Mouse (Mus musculus) embryonic facial prominence, embryonic 14.5 days (tissue): Measurements from ENCODE around the gene Pard3. TPM values are rescaled to one million over a fixed set of nuclear protein-coding genes. Genes with fewer than 3 reads are reported as not detected.

Experiments
- ATAC-seq: fragments of 200-750 bp; cut with Nextera tagmentation; 2 replicates; pipeline ENCODE4 v1.8.0; 2017; ENCODE audit warnings: low read depth, moderate number of reproducible peaks, moderate TSS enrichment
- DNase-seq: peaks from one replicate; pipeline ENCODE4 v3.0.0-alpha.2; 2015; ENCODE audit warnings: low spot score
- H3K27ac ChIP-seq: fragments of 300-500 bp; sonication (generic); replicated peaks from 2 replicates; pipeline ENCODE4 v1.5.1; 2014; ENCODE audit warnings: low read depth, mild to moderate bottlenecking, low read length, moderate library complexity
- H3K27me3 ChIP-seq: fragments of 300-500 bp; sonication (generic); replicated peaks from 2 replicates; pipeline ENCODE4 v1.6.1; 2014; ENCODE audit warnings: low read length; ENCODE audit not compliant: control insufficient read depth, insufficient read depth
- H3K36me3 ChIP-seq: fragments of 300-500 bp; sonication (generic); 2 replicates; pipeline ENCODE4 v1.6.1; 2014; ENCODE audit warnings: low read length, mixed read lengths; ENCODE audit not compliant: control insufficient read depth, insufficient read depth
- H3K4me1 ChIP-seq: fragments of 300-500 bp; sonication (generic); 2 replicates; pipeline ENCODE4 v1.6.1; 2014; ENCODE audit warnings: antibody characterized with exemption, low read length; ENCODE audit not compliant: control insufficient read depth, insufficient read depth
- H3K4me2 ChIP-seq: fragments of 300-500 bp; sonication (generic); 2 replicates; pipeline ENCODE4 v1.6.1; 2014; ENCODE audit warnings: low read depth, mild to moderate bottlenecking, low read length, moderate library complexity, mixed read lengths
- H3K4me3 ChIP-seq: fragments of 300-500 bp; sonication (generic); 2 replicates; pipeline ENCODE4 v1.5.1; 2014; ENCODE audit warnings: low read depth, mild to moderate bottlenecking, low read length
- H3K9ac ChIP-seq: fragments of 300-500 bp; sonication (generic); 2 replicates; pipeline ENCODE4 v1.6.1; 2014; ENCODE audit warnings: low read depth, mild to moderate bottlenecking, low read length, moderate library complexity, mixed read lengths
- H3K9me3 ChIP-seq: fragments of 300-500 bp; sonication (generic); 2 replicates; pipeline ENCODE4 v1.6.1; 2016; ENCODE audit warnings: low read length; ENCODE audit not compliant: control insufficient read depth
- WGBS: fragments of 180-500 bp; shearing (Covaris S2); extraction: QIAGEN DNeasy Blood & Tissue Kit; methylation state at CpG from one replicate; pipeline ENCODE4 v1.1.7; 2014; 5-methylcytosine and 5-hydroxymethylcytosine counted together
- polyA plus RNA-seq: library from polyadenylated mRNA; unstranded; fragments of >200 nt; fragmentation: Nextera tagmentation; extraction: Ambion mirVana; gene quantifications from 2 replicates; pipeline ENCODE4 v1.2.1, GENCODE M21; 2014

Pard3 gene
- polyA plus RNA-seq, 1 experiment from 2014 or later: 35.4 TPM

- H3K36me3 ChIP-seq: no peaks in the 10 kb centered on the region
- no peak overlapping the region for H3K4me2 ChIP-seq
- H3K27ac ChIP-seq: no peak overlapping the region
- DNase-seq (peak; percentile 40), ATAC-seq (no peak)
- H3K4me3 ChIP-seq: no peak overlapping the region
- no peaks in the 10 kb centered on the region for H3K27me3 ChIP-seq
- H3K9ac ChIP-seq: no peak overlapping the region
- H3K4me1 ChIP-seq: peaks cover 3% of the 10 kb centered on the region
- 24% methylated on average over 1 of the region's 1 CpGs for WGBS
- H3K9me3 ChIP-seq: no peaks in the 10 kb centered on the region
These were observed 163.3 kb downstream of the Pard3 start for GRCm38 (mm10) chr8:127226996-127227395.

DNA sequence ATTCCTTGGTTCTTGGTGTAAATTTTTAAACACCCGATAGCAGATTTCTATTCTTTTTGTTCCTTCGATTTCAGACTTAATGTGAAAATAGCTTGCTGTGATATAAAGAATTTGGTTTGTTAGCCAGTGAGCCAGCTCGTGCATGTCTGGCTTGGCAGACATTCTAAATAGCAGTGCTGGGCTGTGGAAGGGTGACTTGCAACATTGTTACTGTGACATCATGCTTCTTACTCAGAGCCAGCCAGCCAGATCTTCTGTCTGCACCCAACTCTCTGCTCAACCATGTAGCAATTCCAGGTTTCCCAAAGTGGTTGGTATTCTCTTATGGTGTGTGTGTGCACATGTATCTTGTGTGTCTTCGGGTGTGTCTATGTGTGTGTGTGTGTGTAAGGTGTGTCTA is 163.7 kb downstream of the Pard3 start:
- WGBS: 60% methylated on average over 4 of the region's 4 CpGs
- Histone ChIP-seq H3K4me1 (peaks cover 3% of the 10 kb centered on the region), H3K27ac (no peak overlapping the region), H3K4me3 (no peak overlapping the region), H3K27me3 (no peaks in the 10 kb centered on the region), H3K9me3 (no peaks in the 10 kb centered on the region), H3K9ac (no peak overlapping the region), H3K4me2 (no peak overlapping the region), H3K36me3 (no peaks in the 10 kb centered on the region)
- ATAC-seq: no peak
- DNase-seq: peak; percentile 59

GRCm38 (mm10) chr8:127229325-127230232 is 165.9 kb downstream of the Pard3 start:
- Histone ChIP-seq H3K9me3 (no peaks in the 10 kb centered on the region), H3K4me2 (no peak overlapping the region), H3K4me1 (peaks cover 3% of the 10 kb centered on the region), H3K27ac (no peak overlapping the region), H3K4me3 (no peak overlapping the region), H3K9ac (no peak overlapping the region), H3K27me3 (no peaks in the 10 kb centered on the region), H3K36me3 (no peaks in the 10 kb centered on the region)
- WGBS: 55% methylated on average over 15 of the region's 15 CpGs
- DNase-seq (no peak), ATAC-seq (no peak)

DNA sequence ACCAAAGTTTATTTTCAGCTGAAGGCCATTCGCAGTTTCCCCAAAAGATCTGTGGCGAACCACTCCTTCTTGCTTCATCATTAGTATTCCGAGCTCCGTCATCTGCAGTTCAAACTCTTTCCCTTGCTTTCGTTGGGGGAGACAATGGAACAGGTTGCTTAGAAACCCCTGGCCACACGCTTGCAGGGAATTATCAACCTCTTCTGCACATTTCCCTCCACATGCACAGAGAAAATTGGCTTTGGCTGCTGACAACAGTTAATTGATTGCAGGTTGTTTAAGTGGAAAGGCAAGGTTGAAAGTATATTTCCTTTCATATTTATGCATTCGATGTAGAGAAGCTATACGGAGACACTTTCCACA is 166.5 kb downstream of the Pard3 start:
- H3K4me1 ChIP-seq: peaks cover 3% of the 10 kb centered on the region
- H3K9me3 ChIP-seq: no peaks in the 10 kb centered on the region
- H3K4me3 ChIP-seq: no peak overlapping the region
- H3K27me3 ChIP-seq: no peaks in the 10 kb centered on the region
- no peak overlapping the region for H3K9ac ChIP-seq
- ATAC-seq (no peak), DNase-seq (no peak)
- no peaks in the 10 kb centered on the region for H3K36me3 ChIP-seq
- no peak overlapping the region for H3K4me2 ChIP-seq
- WGBS: 54% methylated on average over 8 of the region's 8 CpGs
- no peak overlapping the region for H3K27ac ChIP-seq

- H3K27me3 ChIP-seq: no peaks in the 10 kb centered on the region
- no peak for ATAC-seq
- 87% methylated on average over 4 of the region's 4 CpGs for WGBS
These were observed 179.7 kb downstream of the Pard3 start for GRCm38 (mm10) chr8:127243351-127243750.

GRCm38 (mm10) chr8:127243841-127244240 is 180.1 kb downstream of the Pard3 start:
- no peaks in the 10 kb centered on the region for H3K27me3 ChIP-seq
- H3K27ac ChIP-seq: no peak overlapping the region
- H3K36me3 ChIP-seq: no peaks in the 10 kb centered on the region
- no peak for ATAC-seq
- no peak for DNase-seq
- H3K4me2 ChIP-seq: no peak overlapping the region
- WGBS: 85% methylated on average over 11 of the region's 11 CpGs
- no peaks in the 10 kb centered on the region; the same call in 1 of the 2 replicates for H3K4me1 ChIP-seq
- no peak overlapping the region for H3K9ac ChIP-seq
- no peak overlapping the region for H3K4me3 ChIP-seq
- no peaks in the 10 kb centered on the region for H3K9me3 ChIP-seq

More at GRCm38 (mm10) chr8:127243351-127243750, 179.7 kb downstream of the Pard3 start:
- H3K4me2 ChIP-seq: no peak overlapping the region
- H3K9ac ChIP-seq: no peak overlapping the region
- no peak overlapping the region for H3K4me3 ChIP-seq
- no peak overlapping the region for H3K27ac ChIP-seq
- H3K9me3 ChIP-seq: no peaks in the 10 kb centered on the region
- DNase-seq: no peak
- H3K36me3 ChIP-seq: no peaks in the 10 kb centered on the region
- H3K4me1 ChIP-seq: no peaks in the 10 kb centered on the region; the same call in 1 of the 2 replicates

DNA sequence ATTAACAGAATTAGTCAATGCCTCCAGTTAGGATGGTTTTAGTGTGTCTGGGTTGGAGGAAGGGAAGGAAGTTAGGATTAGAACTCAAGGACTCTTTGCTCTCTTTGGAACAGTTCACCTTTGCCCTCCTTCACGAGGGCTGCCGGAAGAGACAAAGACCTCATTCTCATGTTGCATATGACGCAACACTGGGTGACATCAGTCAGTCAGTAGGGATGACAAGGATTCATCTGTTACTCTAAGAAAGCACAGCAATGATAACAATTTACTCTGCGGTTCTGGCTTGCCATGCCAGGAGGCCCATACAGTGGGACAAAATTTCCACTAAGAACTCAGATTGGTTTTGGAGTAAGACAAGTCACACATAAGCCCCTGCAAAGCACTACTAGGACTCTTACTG is 187.1 kb downstream of the Pard3 start:
- no peak overlapping the region for H3K4me3 ChIP-seq
- H3K9me3 ChIP-seq: no peaks in the 10 kb centered on the region
- H3K36me3 ChIP-seq: no peaks in the 10 kb centered on the region
- H3K27ac ChIP-seq: no peak overlapping the region
- WGBS: 55% methylated on average over 4 of the region's 4 CpGs
- H3K4me1 ChIP-seq: peaks cover 6% of the 10 kb centered on the region
- no peaks in the 10 kb centered on the region for H3K27me3 ChIP-seq
- ATAC-seq (no peak), DNase-seq (no peak)
- no peak overlapping the region for H3K4me2 ChIP-seq
- no peak overlapping the region for H3K9ac ChIP-seq

- H3K36me3 ChIP-seq: no peaks in the 10 kb centered on the region
- no peaks in the 10 kb centered on the region for H3K27me3 ChIP-seq
- H3K27ac ChIP-seq: no peak overlapping the region
- ATAC-seq: no peak
- no peak overlapping the region for H3K4me3 ChIP-seq
- 89% methylated on average over 3 of the region's 3 CpGs for WGBS
- no peak overlapping the region for H3K4me2 ChIP-seq
- no peaks in the 10 kb centered on the region for H3K9me3 ChIP-seq
- H3K4me1 ChIP-seq: peaks cover 6% of the 10 kb centered on the region
- DNase-seq: no peak
- no peak overlapping the region for H3K9ac ChIP-seq
These were observed 187.8 kb downstream of the Pard3 start for GRCm38 (mm10) chr8:127251476-127251875.

GRCm38 (mm10) chr8:127251985-127252384 is 188.3 kb downstream of the Pard3 start:
- Histone ChIP-seq H3K9ac (no peak overlapping the region), H3K36me3 (no peaks in the 10 kb centered on the region), H3K27ac (no peak overlapping the region), H3K27me3 (no peaks in the 10 kb centered on the region), H3K4me3 (no peak overlapping the region), H3K9me3 (no peaks in the 10 kb centered on the region), H3K4me2 (no peak overlapping the region), H3K4me1 (peaks cover 6% of the 10 kb centered on the region)
- DNase-seq: no peak
- WGBS: 86% methylated on average over 13 of the region's 13 CpGs
- ATAC-seq: no peak
